Mouse (Mus musculus) heart, embryonic 12.5 days (tissue): Measurements from ENCODE around the gene Mfn1. TPM values are rescaled to one million over a fixed set of nuclear protein-coding genes. Genes with fewer than 3 reads are reported as not detected.

Experiments
- ATAC-seq: fragments of 200-750 bp; cut with Nextera tagmentation; 2 replicates; pipeline ENCODE4 v1.8.0; 2017; ENCODE audit warnings: moderate TSS enrichment, moderate library complexity; ENCODE audit not compliant: insufficient number of reproducible peaks, low FRiP score
- H3K27ac ChIP-seq: fragments of 300-500 bp; sonication (generic); 2 replicates; pipeline ENCODE4 v1.5.1; 2016; ENCODE audit warnings: mild to moderate bottlenecking, moderate library complexity; ENCODE audit not compliant: poor library complexity, severe bottlenecking
- H3K27me3 ChIP-seq: fragments of 300-500 bp; sonication (generic); replicated peaks from 2 replicates; pipeline ENCODE4 v1.6.1; 2016; ENCODE audit warnings: mild to moderate bottlenecking, moderate library complexity
- H3K36me3 ChIP-seq: fragments of 300-500 bp; sonication (generic); 2 replicates; pipeline ENCODE4 v1.6.1; 2016; ENCODE audit warnings: mild to moderate bottlenecking, moderate library complexity
- H3K4me1 ChIP-seq: fragments of 300-500 bp; sonication (generic); replicated peaks from 2 replicates; pipeline ENCODE4 v1.6.1; 2016; ENCODE audit warnings: mild to moderate bottlenecking
- H3K4me2 ChIP-seq: fragments of 300-500 bp; sonication (generic); 2 replicates; pipeline ENCODE4 v1.6.1; 2016; ENCODE audit warnings: mild to moderate bottlenecking, moderate library complexity
- H3K4me3 ChIP-seq: fragments of 300-500 bp; sonication (generic); 2 replicates; pipeline ENCODE4 v1.5.1; 2016; ENCODE audit warnings: mild to moderate bottlenecking
- H3K9ac ChIP-seq: fragments of 300-500 bp; sonication (generic); 2 replicates; pipeline ENCODE4 v1.6.1; 2016; ENCODE audit warnings: mild to moderate bottlenecking, moderate library complexity
- H3K9me3 ChIP-seq: fragments of 300-500 bp; sonication (generic); replicated peaks from 2 replicates; pipeline ENCODE4 v1.6.1; 2016; ENCODE audit warnings: mild to moderate bottlenecking, moderate library complexity
- WGBS: fragments of 180-500 bp; shearing (Covaris S2); methylation state at CpG from one replicate; pipeline ENCODE4 v1.1.7; 2016; 5-methylcytosine and 5-hydroxymethylcytosine counted together
- polyA plus RNA-seq: library from polyadenylated mRNA; unstranded; fragments of >200 nt; fragmentation: Nextera tagmentation; extraction: Ambion mirVana; gene quantifications from 2 replicates; pipeline ENCODE4 v1.2.1, GENCODE M21; 2016

Gene Mfn1
- polyA plus RNA-seq, 1 experiment from 2014 or later = 85.5 TPM

GRCm38 (mm10) chr3:32495856-32496710, 33.2 kb upstream of the Mfn1 start:
- Histone ChIP-seq H3K9ac (no peak overlapping the region), H3K4me1 (peaks cover 7% of the 10 kb centered on the region; the same call in 1 of the 2 replicates), H3K36me3 (no peaks in the 10 kb centered on the region), H3K4me3 (no peak overlapping the region), H3K27ac (0 out of 2 replicates have a peak overlapping the region, but pooled peaks have one; percentile 8), H3K4me2 (no peak overlapping the region), H3K9me3 (no peaks in the 10 kb centered on the region; the same call in 1 of the 2 replicates), H3K27me3 (no peaks in the 10 kb centered on the region)
- ATAC-seq = no peak
- 50% methylated on average over 8 of the region's 8 CpGs for WGBS

- H3K9ac ChIP-seq = no peak overlapping the region
- H3K9me3 ChIP-seq = no peaks in the 10 kb centered on the region; the same call in 1 of the 2 replicates
- WGBS = 75% methylated on average over 1 of the region's 1 CpGs
- H3K4me3 ChIP-seq = no peak overlapping the region
- H3K27me3 ChIP-seq = no peaks in the 10 kb centered on the region
- H3K4me2 ChIP-seq = no peak overlapping the region
- peaks cover 7% of the 10 kb centered on the region; the same call in 1 of the 2 replicates for H3K4me1 ChIP-seq
- no peaks in the 10 kb centered on the region for H3K36me3 ChIP-seq
- ATAC-seq = no peak
- 0 out of 2 replicates have a peak overlapping the region, but pooled peaks have one; percentile 8 for H3K27ac ChIP-seq
Observed at GRCm38 (mm10) chr3:32496711-32497070, 32.6 kb upstream of the Mfn1 start.

DNA sequence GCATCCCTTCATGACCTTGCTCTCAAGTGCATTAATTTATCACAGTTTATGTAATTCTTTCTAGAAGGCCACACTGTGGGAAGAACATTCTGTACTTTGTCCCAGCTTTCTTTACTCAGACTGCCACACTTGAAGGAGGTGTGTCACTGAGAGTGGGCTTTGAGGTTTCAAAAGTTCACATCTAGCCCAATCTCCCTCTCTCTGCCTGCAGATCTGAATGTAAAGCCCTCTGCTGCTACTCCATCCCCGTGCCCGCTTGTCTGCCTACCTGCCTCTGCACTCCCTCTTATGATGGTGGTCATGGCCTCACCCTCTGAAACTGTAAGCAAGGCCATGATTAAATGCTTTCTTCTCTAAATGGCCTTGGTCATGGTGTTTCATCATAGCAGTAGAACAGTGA, 28.9 kb upstream of the Mfn1 start:
- 85% methylated on average over 2 of the region's 2 CpGs for WGBS

DNA sequence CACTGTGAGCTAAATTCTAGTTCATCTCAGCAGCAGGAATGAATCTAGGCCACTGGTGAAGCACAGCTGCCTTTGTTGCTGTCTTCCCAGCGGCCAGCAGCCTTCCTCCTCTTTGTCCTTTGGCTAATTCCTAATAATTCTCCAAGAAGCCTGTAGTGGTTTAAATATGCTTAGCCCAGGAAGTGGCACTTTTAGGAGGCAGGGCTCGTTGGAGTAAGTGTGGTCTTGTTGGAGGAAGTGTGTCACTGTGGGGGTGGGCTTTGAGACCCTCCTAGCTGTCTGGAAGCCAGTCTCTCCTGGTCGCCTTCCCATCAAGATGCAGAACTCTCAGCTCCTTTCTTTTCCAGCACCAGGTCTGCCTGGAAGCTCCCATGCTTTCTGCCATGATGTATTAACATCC, 23.4 kb upstream of the Mfn1 start:
- ATAC-seq = no peak
- no peaks in the 10 kb centered on the region for H3K36me3 ChIP-seq
- 72% methylated on average over 3 of the region's 3 CpGs for WGBS
- H3K4me1 ChIP-seq = 0 out of 2 replicates have a peak, but pooled peaks cover 6% of the 10 kb centered on the region
- H3K9ac ChIP-seq = no peak overlapping the region
- H3K9me3 ChIP-seq = no peaks in the 10 kb centered on the region
- no peaks in the 10 kb centered on the region for H3K27me3 ChIP-seq
- no peak overlapping the region for H3K4me2 ChIP-seq
- no peak overlapping the region for H3K27ac ChIP-seq
- H3K4me3 ChIP-seq = no peak overlapping the region

More for the DNA sequence above, 28.9 kb upstream of the Mfn1 start:
- Histone ChIP-seq H3K27ac (no peak overlapping the region), H3K36me3 (no peaks in the 10 kb centered on the region), H3K4me3 (no peak overlapping the region), H3K4me1 (peaks cover 7% of the 10 kb centered on the region; the same call in 1 of the 2 replicates), H3K9ac (no peak overlapping the region), H3K27me3 (no peaks in the 10 kb centered on the region), H3K9me3 (no peaks in the 10 kb centered on the region; the same call in 1 of the 2 replicates), H3K4me2 (no peak overlapping the region)
- no peak for ATAC-seq

GRCm38 (mm10) chr3:32506366-32507225, 22.7 kb upstream of the Mfn1 start:
- H3K27me3 ChIP-seq = no peaks in the 10 kb centered on the region
- H3K4me3 ChIP-seq = no peak overlapping the region
- no peaks in the 10 kb centered on the region for H3K9me3 ChIP-seq
- H3K4me2 ChIP-seq = no peak overlapping the region
- no peak overlapping the region for H3K9ac ChIP-seq
- no peaks in the 10 kb centered on the region for H3K36me3 ChIP-seq
- H3K27ac ChIP-seq = no peak overlapping the region
- peaks cover 10% of the 10 kb centered on the region for H3K4me1 ChIP-seq
- no peak for ATAC-seq
- 67% methylated on average over 11 of the region's 11 CpGs for WGBS

GRCm38 (mm10) chr3:32508666-32509324, 20.5 kb upstream of the Mfn1 start:
- H3K27ac ChIP-seq = no peak overlapping the region
- 3% methylated on average over 17 of the region's 17 CpGs for WGBS
- H3K27me3 ChIP-seq = no peaks in the 10 kb centered on the region
- no peaks in the 10 kb centered on the region for H3K9me3 ChIP-seq
- no peak for ATAC-seq
- H3K4me3 ChIP-seq = peak overlapping the region; percentile 76
- H3K9ac ChIP-seq = 0 out of 2 replicates have a peak overlapping the region, but pooled peaks have one; percentile 50
- peaks cover 22% of the 10 kb centered on the region for H3K4me1 ChIP-seq
- H3K36me3 ChIP-seq = no peaks in the 10 kb centered on the region; the same call in 1 of the 2 replicates
- peak overlapping the region; percentile 71 for H3K4me2 ChIP-seq

- Histone ChIP-seq H3K36me3 (peaks cover 3% of the 10 kb centered on the region; the same call in 1 of the 2 replicates), H3K4me1 (peaks cover 22% of the 10 kb centered on the region)
- ATAC-seq = no peak
Observed at GRCm38 (mm10) chr3:32509496-32510374, 19.5 kb upstream of the Mfn1 start, which contains the start of gene Zfp639. Gene Zfp639, plus strand, starts transcription at chr3:32510259.

DNA sequence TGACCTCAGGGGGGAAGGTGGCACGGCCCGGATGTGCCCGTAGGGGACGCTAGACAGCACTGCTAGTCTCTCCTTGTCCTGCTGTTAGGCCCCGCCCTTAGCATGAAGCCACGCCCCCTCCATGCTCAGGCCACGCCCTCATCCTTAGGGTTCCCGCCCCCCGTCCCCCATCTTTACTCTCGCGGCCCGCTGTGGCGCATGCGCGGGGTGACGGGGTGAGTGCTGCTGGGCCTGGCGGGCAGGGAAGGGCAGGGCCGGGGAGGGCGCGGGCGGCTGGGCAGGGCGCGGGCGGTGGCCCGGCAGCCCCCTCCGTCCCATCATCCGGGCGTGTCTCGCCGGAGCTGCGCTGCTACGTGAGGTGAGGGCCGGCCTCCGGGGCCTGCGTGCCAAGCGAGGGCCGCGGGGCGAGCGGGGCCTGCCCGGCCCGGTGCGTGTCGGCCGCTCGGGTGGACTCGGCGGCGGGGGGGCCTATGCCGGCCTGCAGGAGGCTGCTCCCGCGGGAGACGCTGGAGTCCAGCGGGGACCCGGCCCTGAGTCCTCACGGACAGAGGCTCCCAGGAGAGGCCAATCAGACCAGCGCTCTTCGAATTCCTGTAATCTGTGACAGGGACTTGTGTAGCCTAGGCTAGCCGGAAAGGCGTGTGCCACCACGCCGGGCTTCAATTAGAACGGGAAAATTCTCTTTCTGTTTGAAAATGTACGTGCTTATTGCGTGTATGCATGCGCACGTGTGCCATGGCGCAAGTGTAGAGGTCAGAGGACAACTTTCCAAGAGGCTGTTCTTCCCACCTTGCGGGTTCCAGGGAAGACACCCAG, 18.7 kb upstream of the Mfn1 start:
- Histone ChIP-seq H3K9me3 (no peaks in the 10 kb centered on the region), H3K4me3 (peak overlapping the region; percentile 76), H3K27me3 (no peaks in the 10 kb centered on the region), H3K4me1 (peaks cover 22% of the 10 kb centered on the region), H3K9ac (peak overlapping the region; percentile 88), H3K27ac (peak overlapping the region; percentile 85), H3K4me2 (peak overlapping the region; percentile 71), H3K36me3 (peaks cover 9% of the 10 kb centered on the region)
- ATAC-seq = peak; percentile 97
- under 1% methylated on average over 69 of the region's 69 CpGs for WGBS

More at GRCm38 (mm10) chr3:32509496-32510374, 19.5 kb upstream of the Mfn1 start, which contains the start of gene Zfp639:
- H3K27ac ChIP-seq = peak within 1 kb of the TSS; percentile 85
- H3K9ac ChIP-seq = peak within 1 kb of the TSS; percentile 88
- no peaks in the 10 kb centered on the region for H3K9me3 ChIP-seq
- H3K4me3 ChIP-seq = peak within 1 kb of the TSS; percentile 76
- H3K4me2 ChIP-seq = peak within 1 kb of the TSS; percentile 71
- WGBS = 4% methylated on average over 24 of the region's 24 CpGs
- H3K27me3 ChIP-seq = no peaks in the 10 kb centered on the region

GRCm38 (mm10) chr3:32511191-32511550, 18.1 kb upstream of the Mfn1 start:
- 8% methylated on average over 13 of the region's 13 CpGs for WGBS
- ATAC-seq = no peak

More at GRCm38 (mm10) chr3:32511191-32511550, 18.1 kb upstream of the Mfn1 start:
- peak overlapping the region; percentile 71 for H3K4me2 ChIP-seq
- no peaks in the 10 kb centered on the region for H3K9me3 ChIP-seq
- peak overlapping the region; percentile 88 for H3K9ac ChIP-seq
- H3K27ac ChIP-seq = peak overlapping the region; percentile 85
- peak overlapping the region; percentile 76 for H3K4me3 ChIP-seq
- H3K27me3 ChIP-seq = no peaks in the 10 kb centered on the region
- H3K36me3 ChIP-seq = peaks cover 14% of the 10 kb centered on the region
- H3K4me1 ChIP-seq = peaks cover 22% of the 10 kb centered on the region
